Mouse (Mus musculus) thymus, adult 2 months (tissue): ENCODE measurements around the gene Ugt2a1.

Experiments used
- CTCF ChIP-seq: fragments of 200-500 bp; IDR thresholded peaks from 2 replicates; pipeline ENCODE4 v1.5.1; 2012; ENCODE audit warnings: mild to moderate bottlenecking, control low read depth, low read length, moderate library complexity, borderline replicate concordance; ENCODE audit not compliant: control insufficient read depth, poor library complexity, insufficient read depth; ENCODE audit errors: extremely low read depth
- POLR2A ChIP-seq: fragments of 200-500 bp; IDR thresholded peaks from 2 replicates; pipeline ENCODE4 v1.6.1; 2012; ENCODE audit warnings: mild to moderate bottlenecking, low read length, control low read depth, moderate library complexity; ENCODE audit not compliant: control insufficient read depth, poor library complexity, insufficient read depth; ENCODE audit errors: extremely low read depth

DNA sequence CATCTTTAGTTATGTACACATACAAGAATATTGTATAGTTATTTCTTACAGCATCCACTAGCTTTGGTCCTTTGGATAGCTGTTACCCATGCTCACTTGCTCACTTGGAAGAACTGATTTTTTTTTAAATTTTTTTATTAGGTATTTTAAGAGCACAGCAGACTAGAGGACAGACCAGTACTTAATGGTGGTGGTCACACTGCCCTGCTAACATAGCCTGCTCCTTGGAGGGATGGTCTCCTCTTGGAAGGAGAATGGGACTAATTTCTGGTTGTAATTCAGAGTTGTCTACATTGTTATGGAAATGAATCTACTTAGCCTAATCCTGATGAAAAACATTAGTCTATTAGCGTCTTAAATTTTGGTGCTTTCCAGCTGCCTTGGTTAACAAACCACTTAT lies 31.9 kb downstream of the Ugt2a1 start:
- no peak for TF ChIP-seq POLR2A
- TF ChIP-seq CTCF, result no peak
